ENCODE assay signal across 12 mouse cellular contexts in the genomic region with DNA sequence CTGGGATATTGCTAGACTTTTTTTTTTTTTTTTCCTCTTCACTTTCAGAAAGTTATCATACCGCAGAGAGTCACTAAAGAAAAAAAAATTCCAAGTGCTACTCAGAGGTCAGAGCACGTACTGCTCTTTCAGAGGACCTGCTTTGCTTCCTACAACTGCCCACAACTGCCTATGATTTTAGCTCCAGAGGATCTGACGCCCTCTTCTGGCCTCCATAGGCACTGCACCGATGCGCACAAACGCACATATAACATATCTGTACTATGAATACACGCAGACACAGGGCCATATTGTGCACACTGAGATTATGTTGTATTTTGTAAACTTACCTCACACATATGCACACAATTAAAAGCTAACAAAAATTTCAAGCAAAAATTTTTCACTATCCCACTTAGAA. TPM values are rescaled to one million over a fixed set of nuclear protein-coding genes. Genes with fewer than 3 reads are reported as not detected.
DNase-seq lines count a peak whose midpoint lies in the region; ATAC-seq and TF ChIP-seq lines count a peak whose summit lies in the region.
"Had no signal": no experiment of that assay in that cellular context is flagged by ENCODE, and none has a peak within 500 bp of the region (broad histone marks: within the 10 kb centered on the region; RNA-seq: fewer than 3 reads in every experiment).

No protein-coding gene starts in this region.

- H3K9ac ChIP-seq in hindbrain, postnatal 0 days (replicated peaks; ENCODE audit: low read length), result no peak overlapping the region
- H3K9ac ChIP-seq in hindbrain, embryonic 12.5 days, result no peak overlapping the region
- H3K9ac ChIP-seq in midbrain, postnatal 0 days (replicated peaks; ENCODE audit: low read length, poor library complexity, severe bottlenecking), result no peak overlapping the region
- no peak overlapping the region for H3K9ac ChIP-seq in midbrain, embryonic 13.5 days (replicated peaks)
- H3K9ac ChIP-seq: forebrain, embryonic 12.5 days; hindbrain, embryonic 15.5 days had no signal

- no peaks in the 10 kb centered on the region for H3K36me3 ChIP-seq in hindbrain, postnatal 0 days (ENCODE audit: insufficient read depth, low read length)
- no peaks in the 10 kb centered on the region for H3K36me3 ChIP-seq in hindbrain, embryonic 12.5 days
- H3K36me3 ChIP-seq in midbrain, postnatal 0 days (ENCODE audit: insufficient read depth, low read length), result no peaks in the 10 kb centered on the region
- H3K36me3 ChIP-seq in midbrain, embryonic 13.5 days, result no peaks in the 10 kb centered on the region
- H3K36me3 ChIP-seq in hindbrain, embryonic 10.5 days, result no peaks in the 10 kb centered on the region
- H3K36me3 ChIP-seq: forebrain, embryonic 12.5 days; hindbrain, embryonic 15.5 days had no signal

- no peaks in the 10 kb centered on the region for H3K27me3 ChIP-seq in hindbrain, postnatal 0 days (ENCODE audit: insufficient read depth, low read length)
- H3K27me3 ChIP-seq in hindbrain, embryonic 12.5 days, result no peaks in the 10 kb centered on the region
- no peaks in the 10 kb centered on the region for H3K27me3 ChIP-seq in midbrain, postnatal 0 days (ENCODE audit: insufficient read depth, low read length)
- H3K27me3 ChIP-seq in midbrain, embryonic 13.5 days, result no peaks in the 10 kb centered on the region
- H3K27me3 ChIP-seq in hindbrain, embryonic 10.5 days (ENCODE audit: insufficient read depth, poor library complexity, severe bottlenecking), result no peaks in the 10 kb centered on the region
- H3K27me3 ChIP-seq: forebrain, embryonic 12.5 days; hindbrain, embryonic 15.5 days had no signal

- no peak for TF ChIP-seq POLR2A in embryonic fibroblast, embryonic 13.5 days (IDR thresholded peaks at IDR 0.05; ENCODE audit: low read depth, low read length)

- H3K9me3 ChIP-seq in hindbrain, postnatal 0 days (ENCODE audit: low read length), result no peaks in the 10 kb centered on the region
- no peaks in the 10 kb centered on the region for H3K9me3 ChIP-seq in hindbrain, embryonic 12.5 days (replicated peaks)
- H3K9me3 ChIP-seq in midbrain, postnatal 0 days (ENCODE audit: low read length), result no peaks in the 10 kb centered on the region
- no peaks in the 10 kb centered on the region for H3K9me3 ChIP-seq in midbrain, embryonic 13.5 days
- no peaks in the 10 kb centered on the region for H3K9me3 ChIP-seq in hindbrain, embryonic 10.5 days
- H3K9me3 ChIP-seq: forebrain, embryonic 12.5 days; hindbrain, embryonic 15.5 days had no signal

- DNase-seq in hindbrain, postnatal 0 days (ENCODE audit: low spot score), result no peak
- DNase-seq in midbrain, postnatal 0 days (ENCODE audit: low spot score), result no peak
- peak; percentile 43 to 47 for DNase-seq in thymus, postnatal 36 days
- no peak for DNase-seq in embryo, embryonic 10 days (ENCODE audit: low spot score)
- no peak for DNase-seq in hindbrain, embryonic 10.5 days (ENCODE audit: low spot score)
- DNase-seq: lung, postnatal 14 days had no signal

- 84% methylated on average over 7 of the region's 7 CpGs for WGBS in hindbrain, postnatal 0 days
- WGBS in hindbrain, embryonic 12.5 days, result 81% methylated on average over 7 of the region's 7 CpGs
- 86% methylated on average over 7 of the region's 7 CpGs for WGBS in midbrain, postnatal 0 days
- 81% methylated on average over 7 of the region's 7 CpGs for WGBS in midbrain, embryonic 13.5 days
- 81% methylated on average over 7 of the region's 7 CpGs for WGBS in hindbrain, embryonic 10.5 days

- no peak overlapping the region for H3K4me2 ChIP-seq in hindbrain, postnatal 0 days (ENCODE audit: low read depth, low read length)
- H3K4me2 ChIP-seq in hindbrain, embryonic 12.5 days (replicated peaks), result no peak overlapping the region
- H3K4me2 ChIP-seq in midbrain, postnatal 0 days (ENCODE audit: low read depth, low read length, poor library complexity, severe bottlenecking), result no peak overlapping the region
- no peak overlapping the region for H3K4me2 ChIP-seq in midbrain, embryonic 13.5 days (replicated peaks)
- H3K4me2 ChIP-seq: forebrain, embryonic 12.5 days; hindbrain, embryonic 15.5 days had no signal

- peak; percentile 27; the same call in 1 of the 2 replicates for TF ChIP-seq CTCF in hindbrain, postnatal 0 days (IDR thresholded peaks at IDR 0.05; ENCODE audit: low read depth)
- TF ChIP-seq CTCF in midbrain, postnatal 0 days (IDR thresholded peaks at IDR 0.05), result peak; percentile 46
- peak; percentile 27; the same call in 1 of the 2 replicates for TF ChIP-seq CTCF in embryonic fibroblast, embryonic 13.5 days (IDR thresholded peaks at IDR 0.05; ENCODE audit: borderline replicate concordance, insufficient read depth, low read length)

- no peak overlapping the region for H3K27ac ChIP-seq in hindbrain, postnatal 0 days
- no peak overlapping the region for H3K27ac ChIP-seq in hindbrain, embryonic 12.5 days
- no peak overlapping the region for H3K27ac ChIP-seq in midbrain, postnatal 0 days (ENCODE audit: low read depth, low read length)
- no peak overlapping the region for H3K27ac ChIP-seq in midbrain, embryonic 13.5 days
- no peak overlapping the region for H3K27ac ChIP-seq in embryonic fibroblast, embryonic 13.5 days (ENCODE audit: insufficient read depth, low read length)
- H3K27ac ChIP-seq in hindbrain, embryonic 10.5 days, result no peak overlapping the region
- H3K27ac ChIP-seq: forebrain, embryonic 12.5 days; hindbrain, embryonic 15.5 days; left cerebral cortex, adult 2 months had no signal

- H3K4me1 ChIP-seq in hindbrain, postnatal 0 days (ENCODE audit: insufficient read depth, low read length), result no peaks in the 10 kb centered on the region
- no peaks in the 10 kb centered on the region for H3K4me1 ChIP-seq in hindbrain, embryonic 12.5 days
- H3K4me1 ChIP-seq in midbrain, postnatal 0 days (ENCODE audit: insufficient read depth, low read length), result no peaks in the 10 kb centered on the region
- H3K4me1 ChIP-seq in midbrain, embryonic 13.5 days (replicated peaks), result no peaks in the 10 kb centered on the region
- peaks cover 2% of the 10 kb centered on the region for H3K4me1 ChIP-seq in embryonic fibroblast, embryonic 13.5 days (ENCODE audit: control insufficient read depth, insufficient read depth, low read length)
- H3K4me1 ChIP-seq in hindbrain, embryonic 10.5 days (replicated peaks), result no peaks in the 10 kb centered on the region
- H3K4me1 ChIP-seq: forebrain, embryonic 12.5 days; hindbrain, embryonic 15.5 days had no signal

- no peak overlapping the region for H3K4me3 ChIP-seq in hindbrain, postnatal 0 days (ENCODE audit: low read length)
- H3K4me3 ChIP-seq in hindbrain, embryonic 12.5 days, result no peak overlapping the region
- H3K4me3 ChIP-seq in midbrain, postnatal 0 days (ENCODE audit: low read depth, low read length), result no peak overlapping the region
- H3K4me3 ChIP-seq in midbrain, embryonic 13.5 days (replicated peaks), result no peak overlapping the region
- no peak overlapping the region for H3K4me3 ChIP-seq in embryonic fibroblast, embryonic 13.5 days (ENCODE audit: insufficient read depth, low read length)
- H3K4me3 ChIP-seq in hindbrain, embryonic 10.5 days, result no peak overlapping the region
- H3K4me3 ChIP-seq: forebrain, embryonic 12.5 days; hindbrain, embryonic 15.5 days; left cerebral cortex, adult 2 months had no signal

- no peak for ATAC-seq in hindbrain, postnatal 0 days
- ATAC-seq in hindbrain, embryonic 12.5 days (ENCODE audit: low FRiP score), result no peak
- no peak for ATAC-seq in midbrain, postnatal 0 days (ENCODE audit: low FRiP score)
- ATAC-seq in midbrain, embryonic 13.5 days, result no peak

RNA-seq across cellular contexts. Expression of gene Esr1, which starts 15.0 kb away (rescaled TPM):
- 0.58 and 0.93 TPM in 2 replicates for total RNA-seq in hindbrain, postnatal 0 days (2014; rRNA removed)
- 0.63 and 0.67 TPM in 2 replicates for polyA plus RNA-seq in hindbrain, postnatal 0 days (2015; fragmentation: Nextera tagmentation; extraction: Ambion mirVana)
- polyA plus RNA-seq in hindbrain, embryonic 12.5 days (2016; fragmentation: Nextera tagmentation; extraction: Ambion mirVana), result 0.04 and 0.10 TPM in 2 replicates
- total RNA-seq in midbrain, postnatal 0 days (2014; rRNA removed), result 0.71 and 1.1 TPM in 2 replicates
- 0.74 and 0.84 TPM in 2 replicates for polyA plus RNA-seq in midbrain, postnatal 0 days (2015; fragmentation: Nextera tagmentation; extraction: Ambion mirVana)
- polyA plus RNA-seq in midbrain, embryonic 13.5 days (2015; fragmentation: Nextera tagmentation; extraction: Ambion mirVana), result 0.10 and 0.12 TPM in 2 replicates
- polyA plus RNA-seq in embryonic fibroblast, embryonic 13.5 days (2011; ENCODE audit: insufficient read length, low read depth, missing spikeins), result 0.70 and 1.6 TPM in 2 replicates
- 0.08 TPM in 1 of 2 replicates, not detected in the other for polyA plus RNA-seq in hindbrain, embryonic 10.5 days (2016; fragmentation: Nextera tagmentation; extraction: Ambion mirVana)

Comparison
In these comparisons a context has a peak if more than half of its experiments do, and no peak if none do; other contexts are left out.
1. DNase-seq: peak in thymus, postnatal 36 days (2 of 2); none in hindbrain, postnatal 0 days (single experiment), midbrain, postnatal 0 days (single experiment), embryo, embryonic 10 days (single experiment) and hindbrain, embryonic 10.5 days (single experiment).
2. Peak in every context shown above with its lines, with median percentiles within 50 percentile points of each other: CTCF ChIP-seq.